Mouse (Mus musculus) hindbrain, embryonic 10.5 days (tissue): ENCODE data around the gene Atp6ap1l. TPM values are rescaled to one million over a fixed set of nuclear protein-coding genes. Genes with fewer than 3 reads are reported as not detected.
"Not testable (repeated sequence)": the region's sequence is repeated elsewhere in the genome, so short reads cannot be mapped to it uniquely, and the experiment has no call there.

ENCODE experiments used
- DNase-seq: peaks from one replicate; pipeline ENCODE4 v3.0.0-alpha.2; 2017; ENCODE audit warnings: low spot score
- H3K27ac ChIP-seq: fragments of 300-500 bp; sonication (generic); 2 replicates; pipeline ENCODE4 v1.5.1; 2016; ENCODE audit warnings: mild to moderate bottlenecking, moderate library complexity
- H3K27me3 ChIP-seq: fragments of 300-500 bp; sonication (generic); 2 replicates; pipeline ENCODE4 v1.6.1; 2016; ENCODE audit warnings: mild to moderate bottlenecking; ENCODE audit not compliant: poor library complexity, insufficient read depth, severe bottlenecking
- H3K36me3 ChIP-seq: fragments of 300-500 bp; sonication (generic); 2 replicates; pipeline ENCODE4 v1.6.1; 2016; ENCODE audit warnings: mild to moderate bottlenecking, moderate library complexity
- H3K4me1 ChIP-seq: fragments of 300-500 bp; sonication (generic); replicated peaks from 2 replicates; pipeline ENCODE4 v1.6.1; 2016; ENCODE audit warnings: mild to moderate bottlenecking
- H3K4me3 ChIP-seq: fragments of 300-500 bp; sonication (generic); 2 replicates; pipeline ENCODE4 v1.5.1; 2016; ENCODE audit warnings: mild to moderate bottlenecking, moderate library complexity
- H3K9me3 ChIP-seq: fragments of 300-500 bp; sonication (generic); 2 replicates; pipeline ENCODE4 v1.6.1; 2016; ENCODE audit warnings: mild to moderate bottlenecking, moderate library complexity
- WGBS: fragments of 180-500 bp; shearing (Covaris S2); methylation state at CpG from one replicate; pipeline ENCODE4 v1.1.7; 2016; 5-methylcytosine and 5-hydroxymethylcytosine counted together
- polyA plus RNA-seq: library from polyadenylated mRNA; unstranded; fragments of >200 nt; fragmentation: Nextera tagmentation; extraction: Ambion mirVana; gene quantifications from 2 replicates; pipeline ENCODE4 v1.2.1, GENCODE M21; 2016

The Atp6ap1l gene
- 0.29 and 0.39 TPM in 2 replicates for polyA plus RNA-seq

GRCm38 (mm10) chr13:90905176-90905575 is at the start of gene Atp6ap1l:
TSS of gene Atp6ap1l (minus strand) at chr13:90905355.
- Histone ChIP-seq H3K27ac (no peak within 1 kb of the TSS), H3K36me3 (no peaks in the 10 kb centered on the region), H3K4me3 (no peak within 1 kb of the TSS), H3K27me3 (no peaks in the 10 kb centered on the region), H3K9me3 (no peaks in the 10 kb centered on the region), H3K4me1 (no peaks in the 10 kb centered on the region)
- 88% methylated on average over 5 of the region's 5 CpGs for WGBS
- DNase-seq: no peak

DNA sequence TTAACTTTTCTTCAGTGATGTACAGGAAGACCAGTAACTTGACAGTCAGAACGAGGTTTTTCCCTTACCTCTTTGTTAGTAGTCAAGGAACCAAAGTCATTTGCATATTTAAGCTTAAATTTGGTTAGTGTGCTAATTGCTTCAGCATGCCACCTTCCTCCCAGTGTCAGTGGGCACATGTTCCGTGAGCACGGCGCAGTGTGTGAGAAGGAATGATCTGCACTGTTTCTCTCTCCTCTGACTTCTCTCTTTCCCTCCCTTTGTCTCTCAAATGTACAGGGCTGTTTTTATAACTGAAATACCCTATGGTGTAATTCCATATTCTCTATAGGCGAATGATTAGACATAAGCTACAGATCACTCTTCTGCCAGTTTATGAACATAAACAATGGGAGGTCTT is 34.4 kb upstream of the Atp6ap1l start:
- Histone ChIP-seq H3K4me1 (no peaks in the 10 kb centered on the region), H3K9me3 (no peaks in the 10 kb centered on the region), H3K27me3 (no peaks in the 10 kb centered on the region), H3K27ac (no peak overlapping the region), H3K4me3 (no peak overlapping the region), H3K36me3 (no peaks in the 10 kb centered on the region)
- DNase-seq: no peak
- WGBS: 83% methylated on average over 5 of the region's 5 CpGs

- no peak overlapping the region for H3K4me3 ChIP-seq
- H3K9me3 ChIP-seq: no peaks in the 10 kb centered on the region
- no peak for DNase-seq
- no peaks in the 10 kb centered on the region for H3K36me3 ChIP-seq
- no peaks in the 10 kb centered on the region for H3K4me1 ChIP-seq
- no peaks in the 10 kb centered on the region for H3K27me3 ChIP-seq
- no peak overlapping the region for H3K27ac ChIP-seq
- 69% methylated on average over 6 of the region's 6 CpGs for WGBS
Measured at GRCm38 (mm10) chr13:90939192-90939591, 34.0 kb upstream of the Atp6ap1l start.

- no peaks in the 10 kb centered on the region for H3K4me1 ChIP-seq
- no peak for DNase-seq
- H3K9me3 ChIP-seq: no peaks in the 10 kb centered on the region
- H3K27ac ChIP-seq: no peak overlapping the region
- H3K4me3 ChIP-seq: no peak overlapping the region
- no peaks in the 10 kb centered on the region for H3K27me3 ChIP-seq
- WGBS: 87% methylated on average over 7 of the region's 7 CpGs
- no peaks in the 10 kb centered on the region for H3K36me3 ChIP-seq
Measured at GRCm38 (mm10) chr13:90935852-90936251, 30.7 kb upstream of the Atp6ap1l start.

- Histone ChIP-seq H3K4me1 (no peaks in the 10 kb centered on the region), H3K9me3 (no peaks in the 10 kb centered on the region), H3K27ac (no peak overlapping the region), H3K27me3 (no peaks in the 10 kb centered on the region), H3K4me3 (no peak overlapping the region), H3K36me3 (peaks cover 6% of the 10 kb centered on the region)
- no peak for DNase-seq
- WGBS: 61% methylated on average over 3 of the region's 3 CpGs
Measured at GRCm38 (mm10) chr13:90933256-90933655, 28.1 kb upstream of the Atp6ap1l start.

- no peaks in the 10 kb centered on the region for H3K4me1 ChIP-seq
- DNase-seq: peak; percentile 46
- peaks cover 40% of the 10 kb centered on the region for H3K36me3 ChIP-seq
- no peaks in the 10 kb centered on the region for H3K9me3 ChIP-seq
- 29% methylated on average over 5 of the region's 5 CpGs for WGBS
- H3K27ac ChIP-seq: no peak overlapping the region
- no peaks in the 10 kb centered on the region for H3K27me3 ChIP-seq
- no peak overlapping the region for H3K4me3 ChIP-seq
Measured at GRCm38 (mm10) chr13:90929847-90930246, 24.7 kb upstream of the Atp6ap1l start.

DNA sequence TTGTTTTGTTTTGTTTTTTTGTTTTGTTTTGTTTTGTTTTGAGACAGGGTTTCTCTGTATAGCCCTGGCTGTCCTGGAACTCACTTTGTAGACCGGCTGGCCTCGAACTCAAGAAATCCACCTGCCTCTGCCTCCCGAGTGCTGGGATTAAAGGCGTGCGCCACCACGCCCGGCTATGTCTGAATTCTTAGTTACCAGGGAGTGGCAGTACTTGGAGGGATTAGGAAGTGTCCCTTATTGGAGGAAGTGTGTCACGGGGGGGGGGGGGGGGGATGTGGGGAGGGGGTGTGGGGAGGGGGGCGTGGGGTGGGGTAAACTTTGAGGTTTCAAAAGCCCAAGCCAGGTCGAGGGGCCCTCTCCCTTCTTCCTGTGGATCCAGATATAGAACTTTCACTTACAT is 23.1 kb upstream of the Atp6ap1l start:
- WGBS: 92% methylated on average over 9 of the region's 10 CpGs
- not testable (repeated sequence) for H3K27me3 ChIP-seq, H3K4me1 ChIP-seq, H3K4me3 ChIP-seq, H3K9me3 ChIP-seq, H3K27ac ChIP-seq, DNase-seq
- peaks cover 44% of the 10 kb centered on the region for H3K36me3 ChIP-seq

DNA sequence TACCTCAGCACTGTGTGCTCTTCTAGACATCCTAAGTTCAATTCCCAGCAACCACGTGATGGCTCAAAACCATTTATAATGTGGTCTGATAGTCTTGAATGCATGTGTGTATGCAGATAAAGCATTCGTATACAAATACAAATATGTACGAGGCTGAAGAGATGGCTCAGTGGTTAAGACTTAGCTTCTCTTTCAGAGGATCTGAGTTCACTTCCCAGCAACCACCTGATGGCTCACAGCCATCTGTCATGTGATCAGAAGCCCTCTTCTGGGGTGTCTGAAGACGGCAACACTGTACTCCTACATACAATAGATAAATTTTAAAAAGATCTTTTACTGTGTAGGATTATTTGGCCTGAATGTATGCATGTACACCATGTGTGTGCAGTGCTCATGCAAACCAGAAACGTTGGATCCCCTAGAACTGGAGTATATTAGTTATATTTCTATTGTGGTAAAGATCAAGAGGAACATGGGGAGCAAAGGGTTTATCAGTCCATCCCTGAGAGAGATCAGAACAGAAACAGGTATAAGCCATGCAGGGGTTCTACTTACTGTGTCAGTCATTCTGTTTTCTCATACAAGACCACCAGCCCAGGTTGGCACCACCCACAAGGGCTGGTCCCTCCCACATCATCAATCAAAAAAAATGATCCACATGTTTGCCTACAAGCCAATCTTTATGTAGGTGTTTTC is 21.9 kb upstream of the Atp6ap1l start:
- peaks cover 5% of the 10 kb centered on the region for H3K4me1 ChIP-seq
- no peak for DNase-seq
- peaks cover 44% of the 10 kb centered on the region for H3K36me3 ChIP-seq
- 81% methylated on average over 5 of the region's 5 CpGs for WGBS
- H3K4me3 ChIP-seq: no peak overlapping the region
- H3K27ac ChIP-seq: no peak overlapping the region
- H3K9me3 ChIP-seq: no peaks in the 10 kb centered on the region
- H3K27me3 ChIP-seq: no peaks in the 10 kb centered on the region

DNA sequence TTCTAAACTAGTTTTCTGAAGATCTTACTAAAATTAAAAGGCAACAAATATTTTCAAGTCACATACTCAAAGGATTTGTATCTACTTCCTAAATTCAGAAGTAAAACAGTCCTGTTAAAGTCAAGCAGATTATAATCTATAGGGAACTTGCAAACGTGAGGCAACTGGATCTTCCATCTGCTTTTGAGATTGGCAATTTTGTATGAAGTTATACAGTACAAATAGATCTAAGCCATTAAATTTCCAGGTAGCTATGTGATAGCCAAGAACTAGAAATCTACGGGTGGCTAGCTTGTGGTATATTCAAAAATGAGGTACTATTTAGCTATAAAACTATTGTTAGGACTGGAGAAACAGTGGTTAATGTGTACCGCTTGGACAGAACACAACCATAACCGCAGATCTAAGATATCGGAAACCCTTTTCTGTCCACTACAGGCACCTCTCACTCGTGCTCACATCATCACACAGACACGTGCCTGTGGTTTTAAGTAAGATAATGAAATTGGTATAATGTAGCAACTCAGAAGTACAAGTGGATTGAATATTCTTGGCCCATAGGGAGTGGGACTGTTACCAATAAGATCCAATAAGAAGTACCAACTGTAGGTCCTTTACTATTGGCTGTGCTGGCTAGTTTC is 21.1 kb upstream of the Atp6ap1l start:
- Histone ChIP-seq H3K36me3 (peaks cover 44% of the 10 kb centered on the region), H3K27ac (no peak overlapping the region), H3K4me1 (peaks cover 5% of the 10 kb centered on the region), H3K4me3 (no peak overlapping the region), H3K27me3 (no peaks in the 10 kb centered on the region), H3K9me3 (no peaks in the 10 kb centered on the region)
- no peak for DNase-seq
- 90% methylated on average over 7 of the region's 7 CpGs for whole genome bisulfite sequencing

GRCm38 (mm10) chr13:90925191-90925590 is 20.0 kb upstream of the Atp6ap1l start:
- H3K27me3 ChIP-seq: no peaks in the 10 kb centered on the region
- DNase-seq: no peak
- peaks cover 44% of the 10 kb centered on the region for H3K36me3 ChIP-seq
- H3K27ac ChIP-seq: no peak overlapping the region
- WGBS: 92% methylated on average over 5 of the region's 5 CpGs
- no peaks in the 10 kb centered on the region for H3K9me3 ChIP-seq
- no peak overlapping the region for H3K4me3 ChIP-seq
- H3K4me1 ChIP-seq: peaks cover 5% of the 10 kb centered on the region

DNA sequence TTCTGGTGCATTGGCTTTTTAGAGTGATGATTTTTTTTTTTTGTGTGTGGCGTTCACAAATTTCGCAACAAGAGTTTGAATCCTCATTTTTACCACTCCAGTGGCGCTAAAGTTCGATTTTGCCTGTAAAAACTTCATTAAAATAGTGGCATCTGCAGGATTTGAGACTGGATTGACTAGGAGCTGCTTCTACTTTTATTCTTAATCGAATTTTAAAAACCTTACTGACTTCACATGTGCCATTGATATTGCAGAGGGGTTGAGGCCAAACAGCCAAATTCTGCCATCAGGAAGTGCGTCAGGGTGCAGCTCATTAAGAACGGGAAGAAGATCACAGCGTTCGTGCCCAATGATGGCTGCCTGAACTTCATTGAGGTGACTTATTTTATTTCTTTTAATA is 18.9 kb upstream of the Atp6ap1l start:
- 59% methylated on average over 9 of the region's 9 CpGs for whole genome bisulfite sequencing
- Histone ChIP-seq H3K9me3 (no peaks in the 10 kb centered on the region), H3K27me3 (no peaks in the 10 kb centered on the region), H3K27ac (peak overlapping the region; percentile 97), H3K4me1 (peaks cover 5% of the 10 kb centered on the region), H3K4me3 (peak overlapping the region; percentile 89), H3K36me3 (peaks cover 44% of the 10 kb centered on the region)
- no peak for DNase-seq

- H3K27ac ChIP-seq: peak overlapping the region; percentile 97
- H3K4me1 ChIP-seq, H3K27me3 ChIP-seq, H3K9me3 ChIP-seq, DNase-seq: not testable (repeated sequence)
- WGBS: 1% methylated on average over 13 of the region's 13 CpGs
- H3K4me3 ChIP-seq: peak overlapping the region; percentile 89
- H3K36me3 ChIP-seq: peaks cover 41% of the 10 kb centered on the region
Measured at GRCm38 (mm10) chr13:90923617-90924016, 18.5 kb upstream of the Atp6ap1l start.

GRCm38 (mm10) chr13:90922751-90923612 is 17.8 kb upstream of the Atp6ap1l start, which contains the start of gene Rps23:
TSS of gene Rps23 (plus strand) at chr13:90922958.
- H3K9me3 ChIP-seq: no peaks in the 10 kb centered on the region
- H3K27ac ChIP-seq: peak within 1 kb of the TSS; percentile 97
- peak within 1 kb of the TSS; percentile 89 for H3K4me3 ChIP-seq
- DNase-seq: peak; percentile 92
- H3K36me3 ChIP-seq: peaks cover 35% of the 10 kb centered on the region
- no peaks in the 10 kb centered on the region for H3K27me3 ChIP-seq
- peaks cover 5% of the 10 kb centered on the region for H3K4me1 ChIP-seq
- under 1% methylated on average over 57 of the region's 57 CpGs for WGBS
